Comparison of ENCODE assay signal across 21 mouse cellular contexts in genomic region chr2:71180566-71181217, GRCm38 (mm10). TPM values are rescaled to one million over a fixed set of nuclear protein-coding genes. Genes with fewer than 3 reads are reported as not detected.
DNase-seq lines count a peak whose midpoint lies in the region.
"Had no signal": no experiment of that assay in that cellular context is flagged by ENCODE, and none has a peak within 500 bp of the region (broad histone marks: within the 10 kb centered on the region; RNA-seq: fewer than 3 reads in every experiment).

No protein-coding gene starts in this region.

- WGBS in limb, embryonic 10.5 days = 47% methylated on average over 8 of the region's 8 CpGs

- H3K9me3 ChIP-seq in limb, embryonic 10.5 days (replicated peaks) = no peaks in the 10 kb centered on the region
- H3K9me3 ChIP-seq: embryonic facial prominence, embryonic 13.5 days; forebrain, embryonic 10.5 days; heart, embryonic 10.5 days; hindbrain, embryonic 13.5 days; liver, embryonic 13.5 days; stomach, embryonic 15.5 days had no signal

- no peaks in the 10 kb centered on the region for H3K36me3 ChIP-seq in limb, embryonic 10.5 days
- H3K36me3 ChIP-seq: embryonic facial prominence, embryonic 13.5 days; forebrain, embryonic 10.5 days; heart, embryonic 10.5 days; hindbrain, embryonic 13.5 days; liver, embryonic 13.5 days; stomach, embryonic 15.5 days had no signal

- H3K27me3 ChIP-seq in limb, embryonic 10.5 days (ENCODE audit: low read depth, poor library complexity, severe bottlenecking) = 0 out of 2 replicates have a peak, but pooled peaks cover 4% of the 10 kb centered on the region
- H3K27me3 ChIP-seq: CH12.LX; embryonic facial prominence, embryonic 13.5 days; hindbrain, embryonic 13.5 days; Patski; stomach, embryonic 15.5 days had no signal

- no peak overlapping the region; the same call in 1 of the 2 replicates for H3K27ac ChIP-seq in limb, embryonic 10.5 days
- H3K27ac ChIP-seq: embryonic facial prominence, embryonic 13.5 days; forebrain, embryonic 10.5 days; heart, embryonic 10.5 days; hindbrain, embryonic 13.5 days; liver, embryonic 13.5 days; stomach, embryonic 15.5 days had no signal

- peak; percentile 22 for DNase-seq in embryo, embryonic 11 days
- no peak for DNase-seq in embryo, embryonic 10 days (ENCODE audit: low spot score)
- DNase-seq in ovary, adult 18-20 months (ENCODE audit: low spot score) = peak; percentile 12
- DNase-seq in ovary, postnatal 36 days (ENCODE audit: low spot score) = no peak
- peak; percentile 37 for DNase-seq in limb, embryonic 10.5 days (ENCODE audit: low spot score)
- DNase-seq in cerebellum, postnatal 10 days = no peak
- no peak for DNase-seq in left cerebral cortex, adult 18-20 months (ENCODE audit: low spot score in 2 of 2)
- no peak for DNase-seq in adrenal gland, postnatal 10 days
- DNase-seq: cerebellum, adult 9-10 months; gastrocnemius, postnatal 14 days; heart, postnatal 14 days; liver, embryonic 13.5 days; midbrain, embryonic 14.5 days; spleen, adult 18-20 months had no signal

- H3K4me1 ChIP-seq in limb, embryonic 10.5 days = peaks cover 19% of the 10 kb centered on the region
- H3K4me1 ChIP-seq: stomach, embryonic 15.5 days had no signal

- H3K4me3 ChIP-seq in limb, embryonic 10.5 days = no peak overlapping the region
- H3K4me3 ChIP-seq: embryonic facial prominence, embryonic 13.5 days; forebrain, embryonic 10.5 days; heart, embryonic 10.5 days; hindbrain, embryonic 13.5 days; liver, embryonic 13.5 days; stomach, embryonic 15.5 days had no signal

RNA-seq across cellular contexts. Expression of gene Dync1i2, which starts 30.8 kb away (rescaled TPM):
- polyA plus RNA-seq in limb, embryonic 10.5 days (2016; fragmentation: Nextera tagmentation; extraction: Ambion mirVana) = 83.3 and 95.3 TPM in 2 replicates
- total RNA-seq in left cerebral cortex, adult 18-20 months (2021) = 100 to 1,000 TPM; 124 to 125 TPM
- 10 to 100 TPM; 78.0 to 83.9 TPM for total RNA-seq in adrenal gland, postnatal 10 days (2021)

Comparison
In these comparisons a context has a peak if more than half of its experiments do, and no peak if none do; other contexts are left out.
1. DNase-seq: peak in embryo, embryonic 11 days (single experiment), ovary, adult 18-20 months (single experiment) and limb, embryonic 10.5 days (single experiment); none in embryo, embryonic 10 days (single experiment), ovary, postnatal 36 days (single experiment), cerebellum, postnatal 10 days (0 of 2), left cerebral cortex, adult 18-20 months (0 of 2) and adrenal gland, postnatal 10 days (single experiment).